Mouse (Mus musculus) G1E (cell line): ENCODE measurements around the gene Ier3. TPM values are rescaled to one million over a fixed set of nuclear protein-coding genes. Genes with fewer than 3 reads are reported as not detected.

Experiments used
- ATAC-seq: 2 replicates; pipeline ENCODE4 v1.8.0; 2016; ENCODE audit warnings: mild to moderate bottlenecking; ENCODE audit not compliant: insufficient number of reproducible peaks, poor library complexity, low FRiP score, severe bottlenecking; ENCODE audit errors: extremely low read depth
- DNase-seq: peaks from one replicate; pipeline ENCODE4 v3.0.0; 2012; ENCODE audit warnings: low spot score
- H3K27me3 ChIP-seq: 2 replicates; pipeline ENCODE4 v1.6.1; 2012; ENCODE audit warnings: mild to moderate bottlenecking, low read length, inconsistent platforms; ENCODE audit not compliant: insufficient read depth
- H3K36me3 ChIP-seq: replicated peaks from 2 replicates; pipeline ENCODE3; 2012; ENCODE audit warnings: mild to moderate bottlenecking, inconsistent platforms
- H3K4me1 ChIP-seq: 2 replicates; pipeline ENCODE4 v1.6.1; 2012; ENCODE audit warnings: low read depth, low read length, inconsistent platforms, mixed read lengths; ENCODE audit not compliant: insufficient read depth
- H3K4me3 ChIP-seq: 2 replicates; pipeline ENCODE4 v1.5.1; 2012; ENCODE audit warnings: low read depth, mild to moderate bottlenecking, inconsistent platforms, low read length, moderate library complexity, mixed read lengths
- H3K9me3 ChIP-seq: replicated peaks from 2 replicates; pipeline ENCODE4 v1.6.1; 2012; ENCODE audit warnings: inconsistent platforms
- CTCF ChIP-seq: IDR thresholded peaks from 2 replicates; pipeline ENCODE4 v1.5.1; 2012; ENCODE audit warnings: low read depth, low read length, inconsistent platforms, mixed read lengths
- GATA1 ChIP-seq: IDR thresholded peaks from 2 replicates; pipeline ENCODE4 v1.6.1; 2012; ENCODE audit warnings: borderline replicate concordance, low read length, inconsistent platforms, mixed read lengths
- GATA2 ChIP-seq: IDR thresholded peaks from 2 replicates; pipeline ENCODE4 v1.6.1; 2012; ENCODE audit warnings: low read depth, low read length, inconsistent platforms, borderline replicate concordance
- POLR2AphosphoS5 ChIP-seq: IDR thresholded peaks from 2 replicates; pipeline ENCODE4 v1.6.1; 2012; ENCODE audit warnings: low read depth, low read length, inconsistent platforms; ENCODE audit not compliant: insufficient replicate concordance
- TAL1 ChIP-seq: conservative IDR thresholded peaks from 2 replicates; pipeline ENCODE4 v1.6.1; 2012; ENCODE audit warnings: low read depth, low read length, inconsistent platforms, mixed read lengths
- polyA plus RNA-seq: library from polyadenylated mRNA; stranded (reverse); fragments of >175 nt; gene quantifications from 2 replicates; pipeline ENCODE4 v1.2.3, GENCODE M21; 2012
- total RNA-seq, 2 experiments: library from RNA; stranded (forward) in 1 of 2; stranded (reverse) in 1 of 2; fragments of 200-1000 nt in 1 of 2; fragments of >200 nt in 1 of 2; fragmentation: Nextera tagmentation in 1 of 2; gene quantifications; 2 replicates each; pipeline ENCODE4 v1.2.3; 2014 to 2017

Gene Ier3
- total and polyA plus RNA-seq, 3 experiments = 21.4 to 49.5 (median 39.8) TPM

GRCm38 (mm10) chr17:35822964-35823937 lies 1.8 kb downstream of the Ier3 start, which contains the start of gene Flot1:
Gene Flot1, plus strand, starts transcription at chr17:35823230.
- no peak for TF ChIP-seq POLR2AphosphoS5
- TF ChIP-seq TAL1 = no peak
- TF ChIP-seq GATA1 = no peak
- Histone ChIP-seq H3K4me1 (peaks cover 69% of the 10 kb centered on the region), H3K36me3 (peaks cover 48% of the 10 kb centered on the region), H3K4me3 (peak within 1 kb of the TSS; percentile 87), H3K27me3 (no peaks in the 10 kb centered on the region), H3K9me3 (peaks cover 8% of the 10 kb centered on the region)
- DNase-seq (peak; percentile 77), ATAC-seq (peak; percentile 73)

GRCm38 (mm10) chr17:35824402-35824801 lies 2.9 kb downstream of the Ier3 start:
- Histone ChIP-seq H3K36me3 (peaks cover 58% of the 10 kb centered on the region), H3K27me3 (no peaks in the 10 kb centered on the region), H3K4me1 (peaks cover 72% of the 10 kb centered on the region), H3K9me3 (peaks cover 8% of the 10 kb centered on the region), H3K4me3 (peak overlapping the region; percentile 87; the same call in 1 of the 2 replicates)
- DNase-seq (no peak), ATAC-seq (no peak)
- TF ChIP-seq POLR2AphosphoS5 (no peak), CTCF (no peak), GATA1 (no peak), GATA2 (no peak), TAL1 (no peak)

GRCm38 (mm10) chr17:35825109-35825850 lies 3.8 kb downstream of the Ier3 start:
- peak; percentile 50; the same call in 1 of the 2 replicates for ATAC-seq
- Histone ChIP-seq H3K27me3 (no peaks in the 10 kb centered on the region), H3K4me1 (peaks cover 72% of the 10 kb centered on the region), H3K36me3 (peaks cover 66% of the 10 kb centered on the region), H3K4me3 (peak overlapping the region; percentile 68; the same call in 1 of the 2 replicates), H3K9me3 (peaks cover 8% of the 10 kb centered on the region)
- TF ChIP-seq TAL1 (peak; percentile 75), POLR2AphosphoS5 (no peak)
- no peak for DNase-seq

GRCm38 (mm10) chr17:35829737-35830136 lies 8.3 kb downstream of the Ier3 start:
- ATAC-seq = peak; percentile 37; the same call in 1 of the 2 replicates
- TF ChIP-seq CTCF = peak; percentile 47; the same call in 1 of the 2 replicates
- TF ChIP-seq GATA2 = no peak
- H3K4me1 ChIP-seq = peaks cover 75% of the 10 kb centered on the region
- DNase-seq = peak; percentile 52
- H3K27me3 ChIP-seq = no peaks in the 10 kb centered on the region
- peaks cover 3% of the 10 kb centered on the region for H3K9me3 ChIP-seq
- peak overlapping the region; percentile 52; the same call in 1 of the 2 replicates for H3K4me3 ChIP-seq
- peaks cover 99% of the 10 kb centered on the region for H3K36me3 ChIP-seq

- no peak for DNase-seq
- H3K4me1 ChIP-seq = peaks cover 63% of the 10 kb centered on the region
- no peaks in the 10 kb centered on the region for H3K9me3 ChIP-seq
- no peaks in the 10 kb centered on the region for H3K27me3 ChIP-seq
- ATAC-seq = no peak
- TF ChIP-seq TAL1 = no peak
- TF ChIP-seq GATA1 = no peak
- no peak for TF ChIP-seq CTCF
- no peak overlapping the region for H3K4me3 ChIP-seq
- peaks cover 92% of the 10 kb centered on the region for H3K36me3 ChIP-seq
These were observed 11.1 kb downstream of the Ier3 start for GRCm38 (mm10) chr17:35832400-35833238.

- no peak for TF ChIP-seq TAL1
- no peak for TF ChIP-seq GATA2
- TF ChIP-seq POLR2AphosphoS5 = 0 out of 2 replicates have a peak, but pooled peaks have one; percentile 76
- DNase-seq = no peak
- no peaks in the 10 kb centered on the region for H3K9me3 ChIP-seq
- no peak for ATAC-seq
- H3K27me3 ChIP-seq = no peaks in the 10 kb centered on the region
- peaks cover 63% of the 10 kb centered on the region for H3K4me1 ChIP-seq
- peaks cover 85% of the 10 kb centered on the region for H3K36me3 ChIP-seq
- H3K4me3 ChIP-seq = no peak overlapping the region
These were observed 11.8 kb downstream of the Ier3 start for GRCm38 (mm10) chr17:35833239-35833751.
